Mouse (Mus musculus) G1E (cell line): Measurements from ENCODE around the gene Vmn1r226. TPM values are rescaled to one million over a fixed set of nuclear protein-coding genes. Genes with fewer than 3 reads are reported as not detected.

Experiments
- ATAC-seq: 2 replicates; pipeline ENCODE4 v1.8.0; 2016; ENCODE audit warnings: mild to moderate bottlenecking; ENCODE audit not compliant: insufficient number of reproducible peaks, poor library complexity, low FRiP score, severe bottlenecking; ENCODE audit errors: extremely low read depth
- DNase-seq: peaks from one replicate; pipeline ENCODE4 v3.0.0; 2012; ENCODE audit warnings: low spot score
- H3K27me3 ChIP-seq: 2 replicates; pipeline ENCODE4 v1.6.1; 2012; ENCODE audit warnings: mild to moderate bottlenecking, low read length, inconsistent platforms; ENCODE audit not compliant: insufficient read depth
- H3K36me3 ChIP-seq: replicated peaks from 2 replicates; pipeline ENCODE3; 2012; ENCODE audit warnings: mild to moderate bottlenecking, inconsistent platforms
- H3K4me1 ChIP-seq: 2 replicates; pipeline ENCODE4 v1.6.1; 2012; ENCODE audit warnings: low read depth, low read length, inconsistent platforms, mixed read lengths; ENCODE audit not compliant: insufficient read depth
- H3K4me3 ChIP-seq: 2 replicates; pipeline ENCODE4 v1.5.1; 2012; ENCODE audit warnings: low read depth, mild to moderate bottlenecking, inconsistent platforms, low read length, moderate library complexity, mixed read lengths
- H3K9me3 ChIP-seq: replicated peaks from 2 replicates; pipeline ENCODE4 v1.6.1; 2012; ENCODE audit warnings: inconsistent platforms
- CTCF ChIP-seq: IDR thresholded peaks from 2 replicates; pipeline ENCODE4 v1.5.1; 2012; ENCODE audit warnings: low read depth, low read length, inconsistent platforms, mixed read lengths
- GATA1 ChIP-seq: IDR thresholded peaks from 2 replicates; pipeline ENCODE4 v1.6.1; 2012; ENCODE audit warnings: borderline replicate concordance, low read length, inconsistent platforms, mixed read lengths
- GATA2 ChIP-seq: IDR thresholded peaks from 2 replicates; pipeline ENCODE4 v1.6.1; 2012; ENCODE audit warnings: low read depth, low read length, inconsistent platforms, borderline replicate concordance
- POLR2AphosphoS5 ChIP-seq: IDR thresholded peaks from 2 replicates; pipeline ENCODE4 v1.6.1; 2012; ENCODE audit warnings: low read depth, low read length, inconsistent platforms; ENCODE audit not compliant: insufficient replicate concordance
- TAL1 ChIP-seq: conservative IDR thresholded peaks from 2 replicates; pipeline ENCODE4 v1.6.1; 2012; ENCODE audit warnings: low read depth, low read length, inconsistent platforms, mixed read lengths
- polyA plus RNA-seq: library from polyadenylated mRNA; stranded (reverse); fragments of >175 nt; gene quantifications from 2 replicates; pipeline ENCODE4 v1.2.3, GENCODE M21; 2012
- total RNA-seq, 2 experiments: library from RNA; stranded (forward) in 1 of 2; stranded (reverse) in 1 of 2; fragments of 200-1000 nt in 1 of 2; fragments of >200 nt in 1 of 2; fragmentation: Nextera tagmentation in 1 of 2; gene quantifications; 2 replicates each; pipeline ENCODE4 v1.2.3; 2014 to 2017

Gene Vmn1r226
- total RNA-seq (2014; fragmentation: Nextera tagmentation) (not detected in 2 replicates), total RNA-seq (2017) (0.05 and 0.06 TPM in 2 replicates), polyA plus RNA-seq (not detected in 2 replicates)

DNA sequence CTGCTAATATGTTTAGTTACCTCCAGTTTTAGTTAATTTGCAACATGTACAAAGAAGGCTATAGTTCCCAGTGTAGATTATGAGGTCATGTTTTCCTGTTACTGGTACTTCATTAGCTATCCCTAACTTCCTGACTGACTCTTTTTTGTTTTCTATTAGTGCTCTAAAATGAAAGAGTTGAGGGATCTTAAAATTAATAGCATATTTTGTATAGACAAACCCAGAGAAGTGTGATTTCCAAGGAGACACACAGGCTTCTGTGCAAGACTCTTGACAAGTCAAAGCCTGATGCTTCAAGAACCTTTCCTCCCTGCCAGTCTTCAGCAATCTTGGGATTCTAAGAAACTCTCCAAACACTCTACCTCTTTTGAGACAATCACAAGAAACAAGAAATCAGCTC lies at the start of gene Vmn1r226:
Gene Vmn1r226 (plus strand): TSS at position 301 of the 400 bp plus-strand sequence.
- Histone ChIP-seq H3K27me3 (no peaks in the 10 kb centered on the region), H3K4me3 (no peak within 1 kb of the TSS), H3K36me3 (no peaks in the 10 kb centered on the region), H3K4me1 (no peaks in the 10 kb centered on the region), H3K9me3 (no peaks in the 10 kb centered on the region)
- ATAC-seq (no peak), DNase-seq (no peak)
- no peak for TF ChIP-seq GATA1
- TF ChIP-seq GATA2, result no peak
- no peak for TF ChIP-seq CTCF
- TF ChIP-seq TAL1, result no peak
- no peak for TF ChIP-seq POLR2AphosphoS5

DNA sequence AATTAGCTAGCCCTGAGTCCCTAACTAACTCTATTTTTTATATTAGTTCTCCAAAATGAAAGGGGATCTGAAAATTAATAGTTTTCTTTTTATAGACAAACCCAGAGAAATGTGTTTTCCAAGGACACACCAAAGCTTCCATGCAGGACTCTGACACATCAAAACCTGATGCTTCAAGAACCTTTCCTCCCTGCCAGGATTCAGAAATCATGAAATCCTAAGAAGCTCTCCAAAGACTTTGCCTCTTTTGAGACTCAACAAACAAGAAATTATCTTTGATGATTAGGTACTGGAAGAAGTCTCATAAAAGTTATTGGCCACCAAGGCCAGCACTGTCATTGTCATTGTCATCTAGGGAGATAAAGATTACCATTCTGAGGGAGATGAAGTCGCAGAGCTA lies 46.9 kb downstream of the Vmn1r226 start, which contains the start of gene Vmn1r227:
Gene Vmn1r227 (plus strand): TSS at position 301 of the 400 bp plus-strand sequence.
- H3K4me1 ChIP-seq, result no peaks in the 10 kb centered on the region
- no peak within 1 kb of the TSS for H3K4me3 ChIP-seq
- no peak for ATAC-seq
- H3K9me3 ChIP-seq, result no peaks in the 10 kb centered on the region
- TF ChIP-seq CTCF (no peak), GATA2 (no peak), TAL1 (no peak), POLR2AphosphoS5 (no peak), GATA1 (no peak)
- no peaks in the 10 kb centered on the region for H3K27me3 ChIP-seq
- H3K36me3 ChIP-seq, result no peaks in the 10 kb centered on the region
- DNase-seq, result no peak

Other genes with a start within 250 kb of the Vmn1r226 start
- 0.10 TPM in 1 of 2 replicates, not detected in the other for gene Vmn2r108, start 201.5 kb upstream of the Vmn1r226 start, total RNA-seq (2014; fragmentation: Nextera tagmentation)
- 0.05 and 0.06 TPM in 2 replicates for gene Vmn2r108, start 201.5 kb upstream of the Vmn1r226 start, total RNA-seq (2017)
- gene Vmn2r108, start 201.5 kb upstream of the Vmn1r226 start, polyA plus RNA-seq, result not detected in 2 replicates
- not detected in 2 replicates for gene Vmn1r225, start 184.7 kb upstream of the Vmn1r226 start, total RNA-seq (2014; fragmentation: Nextera tagmentation)
- gene Vmn1r225, start 184.7 kb upstream of the Vmn1r226 start, total RNA-seq (2017), result under 0.01 TPM in 1 of 2 replicates, not detected in the other
- not detected in 2 replicates for gene Vmn1r225, start 184.7 kb upstream of the Vmn1r226 start, polyA plus RNA-seq
- not detected in 2 replicates for gene Vmn2r109, start 118.1 kb upstream of the Vmn1r226 start, total RNA-seq (2014; fragmentation: Nextera tagmentation)
- gene Vmn2r109, start 118.1 kb upstream of the Vmn1r226 start, total RNA-seq (2017), result 0.06 TPM in 1 of 2 replicates, not detected in the other
- gene Vmn2r109, start 118.1 kb upstream of the Vmn1r226 start, polyA plus RNA-seq, result not detected in 2 replicates
- not detected in 2 replicates for gene Vmn2r110, start 86.4 kb upstream of the Vmn1r226 start, total RNA-seq (2014; fragmentation: Nextera tagmentation)
- 0.06 and 0.22 TPM in 2 replicates for gene Vmn2r110, start 86.4 kb upstream of the Vmn1r226 start, total RNA-seq (2017)
- gene Vmn2r110, start 86.4 kb upstream of the Vmn1r226 start, polyA plus RNA-seq, result not detected in 2 replicates
- gene Fpr-rs3, start 58.0 kb upstream of the Vmn1r226 start, total RNA-seq (2014; fragmentation: Nextera tagmentation), result not detected in 2 replicates
- gene Fpr-rs3, start 58.0 kb upstream of the Vmn1r226 start, total RNA-seq (2017), result 0.33 TPM in 1 of 2 replicates, not detected in the other
- gene Fpr-rs3, start 58.0 kb upstream of the Vmn1r226 start, polyA plus RNA-seq, result not detected in 2 replicates
- not detected in 2 replicates for gene Vmn1r227, start 47.0 kb downstream of the Vmn1r226 start, total RNA-seq (2014; fragmentation: Nextera tagmentation)
- gene Vmn1r227, start 47.0 kb downstream of the Vmn1r226 start, total RNA-seq (2017), result 0.05 and 0.06 TPM in 2 replicates
- not detected in 2 replicates for gene Vmn1r227, start 47.0 kb downstream of the Vmn1r226 start, polyA plus RNA-seq
- gene Vmn1r228, start 103.3 kb downstream of the Vmn1r226 start, total RNA-seq (2014; fragmentation: Nextera tagmentation), result not detected in 2 replicates
- 0.05 and 0.17 TPM in 2 replicates for gene Vmn1r228, start 103.3 kb downstream of the Vmn1r226 start, total RNA-seq (2017)
- gene Vmn1r228, start 103.3 kb downstream of the Vmn1r226 start, polyA plus RNA-seq, result not detected in 2 replicates
- gene Vmn1r229, start 128.7 kb downstream of the Vmn1r226 start, total RNA-seq (2014; fragmentation: Nextera tagmentation), result not detected in 2 replicates
- gene Vmn1r229, start 128.7 kb downstream of the Vmn1r226 start, total RNA-seq (2017), result 0.06 and 0.11 TPM in 2 replicates
- not detected in 2 replicates for gene Vmn1r229, start 128.7 kb downstream of the Vmn1r226 start, polyA plus RNA-seq
- gene Vmn1r230, start 157.6 kb downstream of the Vmn1r226 start, total RNA-seq (2014; fragmentation: Nextera tagmentation), result not detected in 2 replicates
- under 0.01 and 0.11 TPM in 2 replicates for gene Vmn1r230, start 157.6 kb downstream of the Vmn1r226 start, total RNA-seq (2017)
- not detected in 2 replicates for gene Vmn1r230, start 157.6 kb downstream of the Vmn1r226 start, polyA plus RNA-seq
- gene Vmn1r231, start 222.2 kb downstream of the Vmn1r226 start, total RNA-seq (2014; fragmentation: Nextera tagmentation), result 3.4 TPM in 1 of 2 replicates, not detected in the other
- gene Vmn1r231, start 222.2 kb downstream of the Vmn1r226 start, total RNA-seq (2017), result 0.23 and 0.44 TPM in 2 replicates
- not detected in 2 replicates for gene Vmn1r231, start 222.2 kb downstream of the Vmn1r226 start, polyA plus RNA-seq
- not detected in 2 replicates for gene Vmn1r232, start 236.9 kb downstream of the Vmn1r226 start, total RNA-seq (2014; fragmentation: Nextera tagmentation)
- gene Vmn1r232, start 236.9 kb downstream of the Vmn1r226 start, total RNA-seq (2017), result 0.16 TPM in 1 of 2 replicates, not detected in the other
- gene Vmn1r232, start 236.9 kb downstream of the Vmn1r226 start, polyA plus RNA-seq, result not detected in 2 replicates